Mouse (Mus musculus) olfactory bulb, adult 2 months (tissue): ENCODE results near the gene Acadm.

Experiments
- CTCF ChIP-seq: fragments of 200-500 bp; IDR thresholded peaks from 2 replicates; pipeline ENCODE4 v1.5.1; 2012; ENCODE audit warnings: low read depth, mild to moderate bottlenecking, low read length, moderate library complexity; ENCODE audit not compliant: insufficient read depth
- POLR2A ChIP-seq: fragments of 200-500 bp; IDR thresholded peaks from 2 replicates; pipeline ENCODE4 v1.6.1; 2012; ENCODE audit warnings: mild to moderate bottlenecking, low read depth, low read length, moderate library complexity; ENCODE audit not compliant: insufficient read depth

GRCm38 (mm10) chr3:153961632-153962389 is 17.4 kb upstream of the Acadm start:
- TF ChIP-seq CTCF (no peak), POLR2A (no peak)
